ENCODE assay signal across 27 mouse cellular contexts in genomic region chr2:165834601-165835000, GRCm38 (mm10).
DNase-seq lines count a peak whose midpoint lies in the region; ATAC-seq and TF ChIP-seq lines count a peak whose summit lies in the region.
"Had no signal": no experiment of that assay in that cellular context is flagged by ENCODE, and none has a peak within 500 bp of the region (broad histone marks: within the 10 kb centered on the region; RNA-seq: fewer than 3 reads in every experiment).

No protein-coding gene starts in this region.

- DNase-seq in gastrocnemius, adult 2 months: no peak
- DNase-seq in gastrocnemius, postnatal 25 days: no peak
- peak; percentile 42 to 45 for DNase-seq in heart, adult 9 months (ENCODE audit: low spot score in 2 of 2)
- DNase-seq in heart, postnatal 4 days: no peak
- DNase-seq in neural tube, embryonic 10.5 days (ENCODE audit: extremely low spot score, low spot score): no peak
- no peak for DNase-seq in urinary bladder, adult 18-20 months (ENCODE audit: low spot score in 2 of 2)
- DNase-seq: adrenal gland, adult 8-10 months; adrenal gland, postnatal 25 days; B cell, adult 2 months; cerebellum, adult 18-20 months; cerebellum, adult 9-10 months; cerebellum, postnatal 25 days; gastrocnemius, postnatal 14 days; heart, postnatal 14 days; kidney, adult 11 months had no signal

- H3K9ac ChIP-seq in neural tube, embryonic 13.5 days: no peak overlapping the region
- H3K9ac ChIP-seq: forebrain, embryonic 13.5 days; heart, embryonic 13.5 days; hindbrain, embryonic 13.5 days; intestine, embryonic 15.5 days had no signal

- H3K27me3 ChIP-seq in neural tube, embryonic 13.5 days: no peaks in the 10 kb centered on the region
- H3K27me3 ChIP-seq: CH12.LX; forebrain, embryonic 13.5 days; heart, embryonic 13.5 days; hindbrain, embryonic 13.5 days; intestine, embryonic 15.5 days had no signal

- no peak for TF ChIP-seq POLR2A in olfactory bulb, adult 2 months (IDR thresholded peaks at IDR 0.05; ENCODE audit: insufficient read depth, low read depth, low read length)

- H3K4me2 ChIP-seq in neural tube, embryonic 13.5 days: no peak overlapping the region
- H3K4me2 ChIP-seq: forebrain, embryonic 13.5 days; heart, embryonic 13.5 days; hindbrain, embryonic 13.5 days; intestine, embryonic 15.5 days had no signal

- H3K36me3 ChIP-seq in neural tube, embryonic 13.5 days: peaks cover 88% of the 10 kb centered on the region

- intact Hi-C loops in gastrocnemius, adult 2 months (cut with DNase I): no loop called here

- H3K4me3 ChIP-seq in gastrocnemius, adult 2 months: peak overlapping the region; percentile 26
- H3K4me3 ChIP-seq in neural tube, embryonic 13.5 days: no peak overlapping the region
- H3K4me3 ChIP-seq in olfactory bulb, adult 2 months (ENCODE audit: insufficient read depth, low read depth, low read length): no peak overlapping the region
- H3K4me3 ChIP-seq: forebrain, embryonic 10.5 days; forebrain, embryonic 13.5 days; heart, embryonic 13.5 days; hindbrain, embryonic 10.5 days; hindbrain, embryonic 13.5 days; intestine, embryonic 15.5 days had no signal

- WGBS in neural tube, embryonic 13.5 days: 90% methylated on average over 13 of the region's 13 CpGs
- WGBS in olfactory bulb, adult 2 months: 68% methylated on average over 13 of the region's 13 CpGs

- H3K27ac ChIP-seq in gastrocnemius, adult 2 months: peak overlapping the region; percentile 64
- 0 out of 2 replicates have a peak overlapping the region, but pooled peaks have one; percentile 28 for H3K27ac ChIP-seq in neural tube, embryonic 13.5 days (replicated peaks)
- 0 out of 2 replicates have a peak overlapping the region, but pooled peaks have one; percentile 25 for H3K27ac ChIP-seq in olfactory bulb, adult 2 months (ENCODE audit: insufficient read depth, low read depth, low read length)
- H3K27ac ChIP-seq: forebrain, embryonic 10.5 days; heart, embryonic 13.5 days; hindbrain, embryonic 10.5 days; intestine, embryonic 15.5 days had no signal

- peaks cover 43% of the 10 kb centered on the region for H3K4me1 ChIP-seq in neural tube, embryonic 13.5 days (replicated peaks)
- peaks cover 56% of the 10 kb centered on the region for H3K4me1 ChIP-seq in olfactory bulb, adult 2 months (ENCODE audit: control insufficient read depth, insufficient read depth, low read length)
- H3K4me1 ChIP-seq: intestine, embryonic 15.5 days had no signal

- no peak for TF ChIP-seq CTCF in gastrocnemius, adult 2 months (IDR thresholded peaks at IDR 0.05)
- no peak for TF ChIP-seq CTCF in olfactory bulb, adult 2 months (IDR thresholded peaks at IDR 0.05; ENCODE audit: insufficient read depth, low read depth, low read length)

- no peak for ATAC-seq in neural tube, embryonic 13.5 days (ENCODE audit: low read depth)
- ATAC-seq: activated CD4-positive, CD25-positive, alpha-beta regulatory T cell, adult 4 months; forebrain, embryonic 13.5 days; forebrain, embryonic 16.5 days; hindbrain, embryonic 16.5 days; intestine, embryonic 15.5 days had no signal

- no peaks in the 10 kb centered on the region for H3K9me3 ChIP-seq in neural tube, embryonic 13.5 days
- H3K9me3 ChIP-seq: forebrain, embryonic 10.5 days; forebrain, embryonic 13.5 days; heart, embryonic 13.5 days; hindbrain, embryonic 10.5 days; hindbrain, embryonic 13.5 days; intestine, embryonic 15.5 days had no signal

Comparison
In these comparisons a context has a peak if more than half of its experiments do, and no peak if none do; other contexts are left out.
1. DNase-seq: peak in heart, adult 9 months (2 of 2); none in gastrocnemius, adult 2 months (single experiment), gastrocnemius, postnatal 25 days (single experiment), heart, postnatal 4 days (single experiment), neural tube, embryonic 10.5 days (single experiment) and urinary bladder, adult 18-20 months (0 of 2).
2. Peak in every context shown above with its lines, with median percentiles within 50 percentile points of each other: H3K27ac ChIP-seq.